Mouse (Mus musculus) embryonic facial prominence, embryonic 12.5 days (tissue): ENCODE measurements around the gene Zfp27. TPM values are rescaled to one million over a fixed set of nuclear protein-coding genes. Genes with fewer than 3 reads are reported as not detected.
A peak's percentile ranks its signal among the peaks of the same experiment; 100 is the strongest.

Experiments
- ATAC-seq: fragments of 200-750 bp; cut with Nextera tagmentation; 2 replicates; pipeline ENCODE4 v1.8.0; 2017; ENCODE audit not compliant: insufficient number of reproducible peaks, insufficient read depth, low FRiP score, low TSS enrichment
- H3K27ac ChIP-seq: fragments of 300-500 bp; sonication (generic); 2 replicates; pipeline ENCODE4 v1.5.1; 2016; ENCODE audit warnings: mild to moderate bottlenecking
- H3K27me3 ChIP-seq: fragments of 300-500 bp; sonication (generic); 2 replicates; pipeline ENCODE4 v1.6.1; 2016; ENCODE audit warnings: mild to moderate bottlenecking, moderate library complexity
- H3K36me3 ChIP-seq: fragments of 300-500 bp; sonication (generic); 2 replicates; pipeline ENCODE4 v1.6.1; 2016; ENCODE audit warnings: mild to moderate bottlenecking
- H3K4me1 ChIP-seq: fragments of 300-500 bp; sonication (generic); 2 replicates; pipeline ENCODE4 v1.6.1; 2016
- H3K4me2 ChIP-seq: fragments of 300-500 bp; sonication (generic); replicated peaks from 2 replicates; pipeline ENCODE4 v1.6.1; 2016; ENCODE audit warnings: mild to moderate bottlenecking, moderate library complexity
- H3K4me3 ChIP-seq: fragments of 300-500 bp; sonication (generic); 2 replicates; pipeline ENCODE4 v1.5.1; 2016; ENCODE audit warnings: mild to moderate bottlenecking
- H3K9ac ChIP-seq: fragments of 300-500 bp; sonication (generic); 2 replicates; pipeline ENCODE4 v1.6.1; 2016; ENCODE audit warnings: mild to moderate bottlenecking, moderate library complexity
- H3K9me3 ChIP-seq: fragments of 300-500 bp; sonication (generic); 2 replicates; pipeline ENCODE4 v1.6.1; 2016; ENCODE audit warnings: mild to moderate bottlenecking, moderate library complexity
- WGBS: fragments of 180-500 bp; shearing (Covaris S2); methylation state at CpG from one replicate; pipeline ENCODE4 v1.1.7; 2016; 5-methylcytosine and 5-hydroxymethylcytosine counted together
- polyA plus RNA-seq: library from polyadenylated mRNA; unstranded; fragments of >200 nt; fragmentation: Nextera tagmentation; extraction: Ambion mirVana; gene quantifications from 2 replicates; pipeline ENCODE4 v1.2.1, GENCODE M21; 2016

Gene Zfp27
- polyA plus RNA-seq, 1 experiment from 2014 or later = 12.1 TPM

- H3K4me3 ChIP-seq = no peak overlapping the region
- WGBS = 84% methylated on average over 4 of the region's 4 CpGs
Measured at GRCm38 (mm10) chr7:29918062-29918453, 11.7 kb upstream of the Zfp27 start.

GRCm38 (mm10) chr7:29917371-29918061, 11.1 kb upstream of the Zfp27 start:
- Histone ChIP-seq H3K4me3 (no peak overlapping the region), H3K27me3 (no peaks in the 10 kb centered on the region), H3K9ac (no peak overlapping the region), H3K4me2 (no peak overlapping the region), H3K27ac (no peak overlapping the region), H3K36me3 (peaks cover 34% of the 10 kb centered on the region), H3K9me3 (0 out of 2 replicates have a peak, but pooled peaks cover 5% of the 10 kb centered on the region), H3K4me1 (no peaks in the 10 kb centered on the region)
- WGBS = 50% methylated on average over 6 of the region's 6 CpGs
- no peak for ATAC-seq

More at GRCm38 (mm10) chr7:29918062-29918453, 11.7 kb upstream of the Zfp27 start:
- Histone ChIP-seq H3K36me3 (peaks cover 31% of the 10 kb centered on the region), H3K27me3 (no peaks in the 10 kb centered on the region), H3K27ac (no peak overlapping the region), H3K9ac (no peak overlapping the region), H3K4me2 (no peak overlapping the region), H3K9me3 (0 out of 2 replicates have a peak, but pooled peaks cover 5% of the 10 kb centered on the region), H3K4me1 (no peaks in the 10 kb centered on the region)
- ATAC-seq = no peak

- H3K27me3 ChIP-seq = no peaks in the 10 kb centered on the region
- WGBS = 93% methylated on average over 13 of the region's 13 CpGs
- no peak for ATAC-seq
- H3K27ac ChIP-seq = no peak overlapping the region
- no peak overlapping the region for H3K4me3 ChIP-seq
- H3K9ac ChIP-seq = no peak overlapping the region
- H3K4me2 ChIP-seq = no peak overlapping the region
- H3K36me3 ChIP-seq = peaks cover 54% of the 10 kb centered on the region
- H3K4me1 ChIP-seq = peaks cover 11% of the 10 kb centered on the region
- H3K9me3 ChIP-seq = 0 out of 2 replicates have a peak, but pooled peaks cover 5% of the 10 kb centered on the region
Measured at GRCm38 (mm10) chr7:29912172-29912571, 5.8 kb upstream of the Zfp27 start.

- Histone ChIP-seq H3K4me2 (no peak overlapping the region), H3K36me3 (peaks cover 44% of the 10 kb centered on the region), H3K4me1 (peaks cover 11% of the 10 kb centered on the region), H3K9ac (no peak overlapping the region), H3K9me3 (0 out of 2 replicates have a peak, but pooled peaks cover 4% of the 10 kb centered on the region), H3K4me3 (no peak overlapping the region), H3K27ac (no peak overlapping the region), H3K27me3 (no peaks in the 10 kb centered on the region)
- ATAC-seq = no peak
- 68% methylated on average over 2 of the region's 2 CpGs for WGBS
Measured at GRCm38 (mm10) chr7:29910252-29910651, 3.9 kb upstream of the Zfp27 start.

GRCm38 (mm10) chr7:29908130-29908950, 2.0 kb upstream of the Zfp27 start, which contains the start of gene Zfp383:
Zfp383 (plus strand) TSS chr7:29908223.
- no peaks in the 10 kb centered on the region for H3K27me3 ChIP-seq
- peaks cover 11% of the 10 kb centered on the region for H3K4me1 ChIP-seq
- no peaks in the 10 kb centered on the region for H3K9me3 ChIP-seq
- H3K27ac ChIP-seq = peak within 1 kb of the TSS; percentile 96
- H3K4me3 ChIP-seq = peak within 1 kb of the TSS; percentile 69
- H3K36me3 ChIP-seq = peaks cover 32% of the 10 kb centered on the region
- peak; percentile 75 for ATAC-seq
- peak within 1 kb of the TSS; percentile 72 for H3K9ac ChIP-seq
- H3K4me2 ChIP-seq = peak within 1 kb of the TSS; percentile 56
- WGBS = under 1% methylated on average over 33 of the region's 33 CpGs

- Histone ChIP-seq H3K27me3 (no peaks in the 10 kb centered on the region), H3K4me1 (peaks cover 11% of the 10 kb centered on the region), H3K27ac (peak overlapping the region; percentile 96; the same call in 1 of the 2 replicates), H3K9ac (no peak overlapping the region), H3K4me2 (peak overlapping the region; percentile 56), H3K9me3 (no peaks in the 10 kb centered on the region), H3K4me3 (no peak overlapping the region), H3K36me3 (peaks cover 26% of the 10 kb centered on the region)
- no peak for ATAC-seq
- 88% methylated on average over 5 of the region's 5 CpGs for WGBS
Measured at GRCm38 (mm10) chr7:29907206-29907605, 834 bp upstream of the Zfp27 start.

- H3K9me3 ChIP-seq = no peaks in the 10 kb centered on the region
Measured at GRCm38 (mm10) chr7:29906682-29907058, 298 bp upstream of the Zfp27 start.

GRCm38 (mm10) chr7:29904101-29904500, 2.3 kb downstream of the Zfp27 start:
- Histone ChIP-seq H3K4me1 (0 out of 2 replicates have a peak, but pooled peaks cover 1% of the 10 kb centered on the region), H3K4me2 (no peak overlapping the region), H3K27ac (no peak overlapping the region), H3K27me3 (no peaks in the 10 kb centered on the region), H3K9ac (no peak overlapping the region), H3K36me3 (peaks cover 30% of the 10 kb centered on the region), H3K9me3 (peaks cover 2% of the 10 kb centered on the region; the same call in 1 of the 2 replicates), H3K4me3 (no peak overlapping the region)
- no peak for ATAC-seq
- WGBS = 94% methylated on average over 4 of the region's 4 CpGs

More at GRCm38 (mm10) chr7:29906682-29907058, 298 bp upstream of the Zfp27 start:
- H3K27me3 ChIP-seq = no peaks in the 10 kb centered on the region
- H3K4me1 ChIP-seq = peaks cover 11% of the 10 kb centered on the region
- 26% methylated on average over 8 of the region's 8 CpGs for WGBS
- peak overlapping the region; percentile 96 for H3K27ac ChIP-seq
- peak overlapping the region; percentile 57 for H3K4me3 ChIP-seq
- 0 out of 2 replicates have a peak overlapping the region, but pooled peaks have one; percentile 54 for H3K9ac ChIP-seq
- ATAC-seq = no peak
- H3K36me3 ChIP-seq = peaks cover 23% of the 10 kb centered on the region
- H3K4me2 ChIP-seq = peak overlapping the region; percentile 56

GRCm38 (mm10) chr7:29898351-29898750, 8.0 kb downstream of the Zfp27 start:
- Histone ChIP-seq H3K27me3 (no peaks in the 10 kb centered on the region), H3K36me3 (peaks cover 81% of the 10 kb centered on the region), H3K4me1 (no peaks in the 10 kb centered on the region), H3K9ac (no peak overlapping the region), H3K9me3 (peaks cover 31% of the 10 kb centered on the region), H3K4me3 (no peak overlapping the region), H3K4me2 (no peak overlapping the region), H3K27ac (no peak overlapping the region)
- 91% methylated on average over 4 of the region's 4 CpGs for WGBS
- no peak for ATAC-seq

GRCm38 (mm10) chr7:29892756-29893155, 13.6 kb downstream of the Zfp27 start:
- no peaks in the 10 kb centered on the region for H3K27me3 ChIP-seq
- H3K4me1 ChIP-seq = no peaks in the 10 kb centered on the region
- H3K9me3 ChIP-seq = peaks cover 42% of the 10 kb centered on the region
- H3K4me3 ChIP-seq = no peak overlapping the region
- no peak for ATAC-seq
- H3K9ac ChIP-seq = no peak overlapping the region
- 95% methylated on average over 4 of the region's 4 CpGs for WGBS
- H3K36me3 ChIP-seq = peaks cover 75% of the 10 kb centered on the region
- H3K4me2 ChIP-seq = no peak overlapping the region
- H3K27ac ChIP-seq = no peak overlapping the region

GRCm38 (mm10) chr7:29890501-29890900, 15.9 kb downstream of the Zfp27 start:
- 94% methylated on average over 7 of the region's 7 CpGs for WGBS
- Histone ChIP-seq H3K4me2 (no peak overlapping the region), H3K9me3 (peaks cover 46% of the 10 kb centered on the region), H3K4me1 (no peaks in the 10 kb centered on the region), H3K27ac (no peak overlapping the region), H3K36me3 (peaks cover 52% of the 10 kb centered on the region), H3K27me3 (no peaks in the 10 kb centered on the region), H3K4me3 (no peak overlapping the region), H3K9ac (no peak overlapping the region)
- ATAC-seq = no peak
